Mouse (Mus musculus): ENCODE data around the gene Cep83.
A peak's percentile ranks its signal among the peaks of the same experiment; 100 is the strongest.

DNA sequence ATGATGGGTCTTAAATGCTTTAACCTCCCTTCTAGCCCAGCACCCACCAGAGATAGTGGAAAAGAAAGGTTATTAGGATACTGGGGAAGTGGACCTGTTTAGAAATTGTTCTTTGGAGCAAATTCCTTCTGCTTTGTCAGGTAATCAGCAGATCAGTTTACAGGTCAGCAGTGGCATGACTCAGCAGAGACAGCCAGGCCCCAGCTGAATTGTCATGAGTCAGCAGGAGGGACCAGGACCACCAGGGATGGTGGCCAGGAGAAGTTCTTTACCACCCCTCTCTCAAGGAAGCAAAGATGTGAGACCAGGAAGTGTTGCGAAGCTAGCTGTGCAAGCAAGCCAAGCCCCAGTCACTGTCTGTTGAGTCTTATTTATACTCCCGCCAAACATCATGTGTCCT is 18.2 kb downstream of the Cep83 start:
- TF ChIP-seq GATA1 (IDR thresholded peaks at IDR 0.05; ENCODE audit: low read length) (peak; percentile 19; the same call in 1 of the 2 replicates), TAL1 (IDR thresholded peaks at IDR 0.05; ENCODE audit: low read length) (no peak)

Data from erythroblast, embryonic 14.5 days (primary cell).